In genomic region chr19:31868521-31868920, GRCm38 (mm10) we compare ENCODE assay signal across 24 mouse cellular contexts. TPM values are rescaled to one million over a fixed set of nuclear protein-coding genes. Genes with fewer than 3 reads are reported as not detected.
DNase-seq lines count a peak whose midpoint lies in the region; ATAC-seq lines count a peak whose summit lies in the region.
"Had no signal": no experiment of that assay in that cellular context is flagged by ENCODE, and none has a peak within 500 bp of the region (broad histone marks: within the 10 kb centered on the region; RNA-seq: fewer than 3 reads in every experiment).

Gene A1cf (plus strand): TSS chr19:31868764.

- ATAC-seq in intestine, embryonic 14.5 days (replicated peaks; ENCODE audit: low FRiP score, low TSS enrichment, low read depth) = no peak
- ATAC-seq in liver, embryonic 15.5 days (ENCODE audit: insufficient read depth) = peak; percentile 60; the same call in 1 of the 2 replicates
- ATAC-seq in CD4-positive, CD25-positive, alpha-beta regulatory T cell, adult 4 months = no peak
- ATAC-seq: forebrain, postnatal 0 days; lung, postnatal 0 days had no signal

- peak within 1 kb of the TSS; percentile 30 for H3K4me2 ChIP-seq in intestine, embryonic 14.5 days (ENCODE audit: low read length)
- peak within 1 kb of the TSS; percentile 20; the same call in 1 of the 2 replicates for H3K4me2 ChIP-seq in liver, embryonic 15.5 days
- H3K4me2 ChIP-seq: hindbrain, embryonic 13.5 days; limb, embryonic 12.5 days; neural tube, embryonic 12.5 days had no signal

- H3K4me3 ChIP-seq in intestine, embryonic 14.5 days (ENCODE audit: low read depth, low read length) = peak within 1 kb of the TSS; percentile 22
- peak within 1 kb of the TSS; percentile 41 for H3K4me3 ChIP-seq in liver, embryonic 15.5 days (replicated peaks)
- H3K4me3 ChIP-seq: gastrocnemius, adult 2 months; hindbrain, embryonic 13.5 days; layer of hippocampus, adult 2 months; left cerebral cortex, adult 2 months; limb, embryonic 12.5 days; megakaryocyte, embryonic 14.5 days; neural tube, embryonic 12.5 days had no signal

- H3K27me3 ChIP-seq in intestine, embryonic 14.5 days (replicated peaks; ENCODE audit: control insufficient read depth, insufficient read depth, low read length) = no peaks in the 10 kb centered on the region
- no peaks in the 10 kb centered on the region for H3K27me3 ChIP-seq in liver, embryonic 15.5 days
- H3K27me3 ChIP-seq: hindbrain, embryonic 13.5 days; limb, embryonic 12.5 days; megakaryocyte, embryonic 14.5 days; neural tube, embryonic 12.5 days had no signal

- H3K27ac ChIP-seq in intestine, embryonic 14.5 days (ENCODE audit: low read depth) = no peak within 1 kb of the TSS
- 0 out of 2 replicates have a peak within 1 kb of the TSS, but pooled peaks have one; percentile 19 for H3K27ac ChIP-seq in liver, embryonic 15.5 days (replicated peaks)
- H3K27ac ChIP-seq: gastrocnemius, adult 2 months; hindbrain, embryonic 13.5 days; layer of hippocampus, adult 2 months; left cerebral cortex, adult 2 months; limb, embryonic 12.5 days; neural tube, embryonic 12.5 days had no signal

- H3K9me3 ChIP-seq in intestine, embryonic 14.5 days (ENCODE audit: control insufficient read depth, low read length) = no peaks in the 10 kb centered on the region
- no peaks in the 10 kb centered on the region for H3K9me3 ChIP-seq in liver, embryonic 15.5 days (replicated peaks)
- H3K9me3 ChIP-seq: hindbrain, embryonic 13.5 days; limb, embryonic 12.5 days; megakaryocyte, embryonic 14.5 days; neural tube, embryonic 12.5 days had no signal

- no peak for DNase-seq in intestine, embryonic 14.5 days (ENCODE audit: low spot score)
- peak; percentile 38 for DNase-seq in kidney, adult 18-20 months
- peak; percentile 44 to 67 for DNase-seq in kidney, postnatal 25 days
- DNase-seq in urinary bladder, adult 18-20 months (ENCODE audit: low spot score in 2 of 2) = no peak
- DNase-seq in gastrocnemius, postnatal 4 days (ENCODE audit: low spot score in 2 of 2) = no peak
- DNase-seq: adrenal gland, adult 8-10 months; cerebellum, adult 9-10 months; forebrain, postnatal 0 days; gastrocnemius, adult 2 months; heart, adult 18-20 months; right cerebral cortex, postnatal 4 days had no signal

- H3K9ac ChIP-seq in intestine, embryonic 14.5 days (ENCODE audit: low read length) = 0 out of 2 replicates have a peak within 1 kb of the TSS, but pooled peaks have one; percentile 22
- H3K9ac ChIP-seq in liver, embryonic 15.5 days = no peak within 1 kb of the TSS
- H3K9ac ChIP-seq: forebrain, postnatal 0 days; hindbrain, embryonic 13.5 days; limb, embryonic 12.5 days; neural tube, embryonic 12.5 days had no signal

- no peaks in the 10 kb centered on the region for H3K36me3 ChIP-seq in intestine, embryonic 14.5 days (ENCODE audit: control insufficient read depth, insufficient read depth, low read length)
- H3K36me3 ChIP-seq in liver, embryonic 15.5 days (replicated peaks) = no peaks in the 10 kb centered on the region
- H3K36me3 ChIP-seq: hindbrain, embryonic 13.5 days; limb, embryonic 12.5 days; neural tube, embryonic 12.5 days had no signal

- 0 out of 2 replicates have a peak, but pooled peaks cover 3% of the 10 kb centered on the region for H3K4me1 ChIP-seq in intestine, embryonic 14.5 days (replicated peaks; ENCODE audit: control insufficient read depth, insufficient read depth, low read length)
- no peaks in the 10 kb centered on the region for H3K4me1 ChIP-seq in liver, embryonic 15.5 days (replicated peaks)
- H3K4me1 ChIP-seq: hindbrain, embryonic 13.5 days; limb, embryonic 12.5 days; megakaryocyte, embryonic 14.5 days; neural tube, embryonic 12.5 days had no signal

- 64% methylated on average over 7 of the region's 7 CpGs for WGBS in intestine, embryonic 14.5 days
- WGBS in liver, embryonic 15.5 days (ENCODE audit: insufficient replicate concordance) = 56% methylated on average over 7 of the region's 7 CpGs

RNA-seq across cellular contexts. Expression of gene A1cf, which starts in this region (rescaled TPM):
- 3.8 and 5.5 TPM in 2 replicates for polyA plus RNA-seq in intestine, embryonic 14.5 days (2014; fragmentation: Nextera tagmentation; extraction: Ambion mirVana)
- 8.1 and 10.0 TPM in 2 replicates for polyA plus RNA-seq in liver, embryonic 15.5 days (2015; fragmentation: Nextera tagmentation; extraction: Ambion mirVana)
- under 1 TPM; 0.36 to 0.49 TPM for polyA plus RNA-seq in CD4-positive, CD25-positive, alpha-beta regulatory T cell, adult 4 months (2017; shearing (Covaris generic))
- under 1 TPM in 1 of 2 experiments, not detected in 1; 0.29 TPM for total RNA-seq in gastrocnemius, postnatal 4 days (2021)
- total RNA-seq: ES-E14; forebrain, postnatal 0 days; gastrocnemius, adult 2 months; heart, adult 18-20 months; layer of hippocampus, adult 2 months; left cerebral cortex, adult 2 months; midbrain, postnatal 0 days had no signal
- polyA plus RNA-seq: C2C12; forebrain, postnatal 0 days; heart, postnatal 0 days; hindbrain, embryonic 13.5 days; limb, embryonic 12.5 days; lung, postnatal 0 days; midbrain, postnatal 0 days; neural tube, embryonic 12.5 days had no signal

Comparison
In these comparisons a context has a peak if more than half of its experiments do, and no peak if none do; other contexts are left out.
1. DNase-seq: peak in kidney, adult 18-20 months (single experiment) and kidney, postnatal 25 days (2 of 2); none in intestine, embryonic 14.5 days (single experiment), urinary bladder, adult 18-20 months (0 of 2) and gastrocnemius, postnatal 4 days (0 of 2).